Mouse (Mus musculus): ENCODE measurements around the gene Gm38394.

DNA sequence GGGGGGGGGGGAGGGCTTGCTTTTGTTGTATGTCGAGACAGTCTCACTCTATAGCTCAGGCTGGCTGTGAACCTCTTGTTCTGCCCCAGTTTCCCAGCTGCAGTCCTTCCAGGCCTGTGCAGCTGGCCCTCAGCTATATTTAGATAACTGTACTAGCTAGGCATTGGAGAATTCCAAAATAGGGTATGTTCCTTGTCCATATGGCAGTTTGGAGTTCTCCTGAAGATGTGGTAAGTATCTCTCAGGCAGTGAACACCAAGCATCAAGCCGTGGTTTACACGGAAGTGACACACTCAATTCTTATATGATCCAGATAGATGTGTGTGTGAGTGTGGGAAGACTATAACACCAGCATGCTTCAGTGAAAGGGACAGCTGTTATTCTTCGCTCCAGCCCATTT lies 2.3 kb upstream of the Gm38394 start:
- TF ChIP-seq CTCF (IDR thresholded peaks at IDR 0.05; ENCODE audit: control insufficient read depth, insufficient read depth, low read length) (no peak), POLR2A (IDR thresholded peaks at IDR 0.05; ENCODE audit: borderline replicate concordance, control insufficient read depth, low read depth, low read length) (no peak)

All from bone marrow, adult 2 months (tissue).